Comparison of ENCODE assay signal across 8 mouse cellular contexts in the genomic region with DNA sequence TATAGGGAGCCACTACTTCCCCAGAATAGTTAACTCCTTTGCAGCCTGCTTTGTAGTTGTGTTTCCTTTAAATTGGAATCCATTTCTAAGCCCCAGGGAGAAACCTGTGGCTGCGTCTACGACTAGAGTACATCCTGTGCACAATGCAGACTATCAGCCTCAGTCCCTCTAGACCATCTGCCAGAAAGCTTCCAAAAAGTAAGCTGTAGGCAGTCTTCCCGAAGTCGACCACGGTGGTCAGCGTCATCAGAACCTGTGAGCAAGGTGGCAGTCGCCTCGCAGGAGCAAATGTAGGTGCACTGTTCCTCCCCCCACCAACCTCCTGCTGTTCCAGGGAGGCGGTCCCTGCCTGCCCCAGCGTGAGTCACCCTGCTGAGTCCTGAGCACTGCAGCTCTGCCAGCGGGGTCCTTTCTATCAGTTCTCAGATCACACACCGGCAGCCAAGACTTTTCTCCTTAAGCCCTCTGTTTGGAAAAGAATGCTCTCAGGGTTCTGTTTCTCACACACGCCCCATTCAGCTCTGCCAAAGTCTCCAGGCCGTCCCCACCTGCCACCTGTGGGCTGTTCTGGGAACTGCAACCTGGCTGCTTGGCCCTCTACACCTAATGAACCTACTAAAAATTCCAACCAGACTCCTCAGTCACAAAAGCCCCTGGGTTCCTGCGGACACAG. TPM values are rescaled to one million over a fixed set of nuclear protein-coding genes. Genes with fewer than 3 reads are reported as not detected.
DNase-seq lines count a peak whose midpoint lies in the region; ATAC-seq and TF ChIP-seq lines count a peak whose summit lies in the region.

No protein-coding gene starts in this region.

- peak; percentile 92 for TF ChIP-seq CTCF in intestine, postnatal 0 days (IDR thresholded peaks at IDR 0.05; ENCODE audit: low read depth)

- no peak overlapping the region for H3K4me3 ChIP-seq in embryonic facial prominence, embryonic 11.5 days (ENCODE audit: low read depth, low read length)
- H3K4me3 ChIP-seq in intestine, postnatal 0 days (ENCODE audit: low read depth, low read length), result no peak overlapping the region
- H3K4me3 ChIP-seq in midbrain, embryonic 12.5 days, result no peak overlapping the region

- H3K27me3 ChIP-seq in embryonic facial prominence, embryonic 11.5 days (ENCODE audit: control insufficient read depth, insufficient read depth, low read length), result no peaks in the 10 kb centered on the region
- no peaks in the 10 kb centered on the region for H3K27me3 ChIP-seq in intestine, postnatal 0 days (replicated peaks; ENCODE audit: control insufficient read depth, insufficient read depth, low read length)
- H3K27me3 ChIP-seq in midbrain, embryonic 12.5 days, result no peaks in the 10 kb centered on the region

- H3K4me1 ChIP-seq in embryonic facial prominence, embryonic 11.5 days (ENCODE audit: control insufficient read depth, insufficient read depth, low read length), result no peaks in the 10 kb centered on the region
- no peaks in the 10 kb centered on the region for H3K4me1 ChIP-seq in intestine, postnatal 0 days (replicated peaks; ENCODE audit: control insufficient read depth, insufficient read depth, low read length)
- H3K4me1 ChIP-seq in midbrain, embryonic 12.5 days, result peaks cover 4% of the 10 kb centered on the region; the same call in 1 of the 2 replicates

- intact Hi-C loops in left cerebral cortex, postnatal 36 days (cut with DNase I), result no loop called here

- no peaks in the 10 kb centered on the region for H3K36me3 ChIP-seq in embryonic facial prominence, embryonic 11.5 days (replicated peaks; ENCODE audit: control insufficient read depth, insufficient read depth, low read depth, low read length)
- no peaks in the 10 kb centered on the region for H3K36me3 ChIP-seq in intestine, postnatal 0 days (ENCODE audit: control insufficient read depth, insufficient read depth)
- no peaks in the 10 kb centered on the region for H3K36me3 ChIP-seq in midbrain, embryonic 12.5 days

- 28% methylated on average over 15 of the region's 15 CpGs for WGBS in embryonic facial prominence, embryonic 11.5 days
- WGBS in intestine, postnatal 0 days, result 25% methylated on average over 15 of the region's 15 CpGs
- 23% methylated on average over 15 of the region's 15 CpGs for WGBS in midbrain, embryonic 12.5 days

- ATAC-seq in CD4-positive, CD25-positive, alpha-beta regulatory T cell, adult 4 months, result no peak
- peak; percentile 56; the same call in 1 of the 2 replicates for ATAC-seq in embryonic facial prominence, embryonic 11.5 days (replicated peaks; ENCODE audit: insufficient number of reproducible peaks, low FRiP score, low TSS enrichment, low read depth)
- peak; percentile 87 for ATAC-seq in granulocyte monocyte progenitor cell, adult 5-6 weeks (replicated peaks; ENCODE audit: poor library complexity, severe bottlenecking)
- peak; percentile 77 for ATAC-seq in intestine, postnatal 0 days
- 0 out of 2 replicates have a peak, but pooled peaks have one; percentile 41 for ATAC-seq in midbrain, embryonic 12.5 days (ENCODE audit: low FRiP score, low read depth)

- no peak overlapping the region for H3K9ac ChIP-seq in embryonic facial prominence, embryonic 11.5 days (replicated peaks; ENCODE audit: low read length)
- H3K9ac ChIP-seq in intestine, postnatal 0 days (ENCODE audit: low read depth, low read length), result 0 out of 2 replicates have a peak overlapping the region, but pooled peaks have one; percentile 7
- H3K9ac ChIP-seq in midbrain, embryonic 12.5 days (replicated peaks), result no peak overlapping the region

- peak; percentile 68 for DNase-seq in CD4-positive, CD25-positive, alpha-beta regulatory T cell, adult 2 months (ENCODE audit: low read depth, low spot score)
- DNase-seq in embryonic facial prominence, embryonic 11.5 days (ENCODE audit: low spot score), result peak; percentile 81
- DNase-seq in left cerebral cortex, postnatal 36 days (ENCODE audit: low spot score in 2 of 2), result peak; percentile 73
- DNase-seq in spleen, adult 12 weeks (ENCODE audit: low spot score), result peak; percentile 19

- H3K9me3 ChIP-seq in embryonic facial prominence, embryonic 11.5 days (replicated peaks; ENCODE audit: control insufficient read depth, low read length), result no peaks in the 10 kb centered on the region
- H3K9me3 ChIP-seq in intestine, postnatal 0 days (ENCODE audit: control insufficient read depth), result no peaks in the 10 kb centered on the region
- no peaks in the 10 kb centered on the region for H3K9me3 ChIP-seq in midbrain, embryonic 12.5 days

- H3K4me2 ChIP-seq in embryonic facial prominence, embryonic 11.5 days (ENCODE audit: low read depth, low read length), result no peak overlapping the region
- peak overlapping the region; percentile 54 for H3K4me2 ChIP-seq in intestine, postnatal 0 days (replicated peaks; ENCODE audit: low read depth)
- peak overlapping the region; percentile 28 for H3K4me2 ChIP-seq in midbrain, embryonic 12.5 days (replicated peaks)

- H3K27ac ChIP-seq in embryonic facial prominence, embryonic 11.5 days (replicated peaks; ENCODE audit: low read depth, low read length), result no peak overlapping the region
- H3K27ac ChIP-seq in intestine, postnatal 0 days (ENCODE audit: low read depth, low read length), result no peak overlapping the region
- H3K27ac ChIP-seq in midbrain, embryonic 12.5 days (replicated peaks), result no peak overlapping the region

RNA-seq across cellular contexts. Expression of a gene that starts 14.9 kb away (rescaled TPM):
- polyA plus RNA-seq in CD4-positive, CD25-positive, alpha-beta regulatory T cell, adult 4 months (2017; shearing (Covaris generic)), result under 1 TPM in 1 of 2 experiments, not detected in 1; 0.16 TPM
- 5.9 and 6.4 TPM in 2 replicates for polyA plus RNA-seq in embryonic facial prominence, embryonic 11.5 days (2014; fragmentation: Nextera tagmentation; extraction: Ambion mirVana)
- total RNA-seq in granulocyte monocyte progenitor cell, adult 5-6 weeks (2014; fragmentation: Nextera tagmentation), result not detected in 2 replicates
- total RNA-seq in granulocyte monocyte progenitor cell, adult 5-6 weeks (2017), result not detected in 2 replicates
- polyA plus RNA-seq in intestine, postnatal 0 days (2015; fragmentation: Nextera tagmentation; extraction: Ambion mirVana), result 11.9 and 12.9 TPM in 2 replicates
- under 1 TPM; 0.27 to 0.52 TPM for total RNA-seq in left cerebral cortex, postnatal 36 days (2021)
- 0.99 and 1.0 TPM in 2 replicates for polyA plus RNA-seq in midbrain, embryonic 12.5 days (2016; fragmentation: Nextera tagmentation; extraction: Ambion mirVana)

Comparison
In these comparisons a context has a peak if more than half of its experiments do, and no peak if none do; other contexts are left out.
1. DNase-seq: peak in every context shown above with its lines; median percentile 81 in embryonic facial prominence, embryonic 11.5 days; 73 in left cerebral cortex, postnatal 36 days; 68 in CD4-positive, CD25-positive, alpha-beta regulatory T cell, adult 2 months; 19 in spleen, adult 12 weeks.